Mouse (Mus musculus): ENCODE measurements around the gene Osbpl3.

Gene Osbpl3

GRCm38 (mm10) chr6:50377742-50378720, 78.0 kb downstream of the Osbpl3 start:
- peak; percentile 45 to 64 for DNase-seq (ENCODE audit: inconsistent age in 2 of 2, low spot score in 1 of 2)

GRCm38 (mm10) chr6:50376684-50377083, 79.3 kb downstream of the Osbpl3 start:
- DNase-seq (ENCODE audit: inconsistent age in 2 of 2, low spot score in 1 of 2): no peak

GRCm38 (mm10) chr6:50372516-50373424, 83.2 kb downstream of the Osbpl3 start:
- DNase-seq (ENCODE audit: inconsistent age in 2 of 2, low spot score in 1 of 2): no peak

- DNase-seq (ENCODE audit: inconsistent age in 2 of 2, low spot score in 1 of 2): no peak
These were observed 84.4 kb downstream of the Osbpl3 start for GRCm38 (mm10) chr6:50371501-50372086.

- peak; percentile 57 to 81 for DNase-seq (ENCODE audit: inconsistent age in 2 of 2, low spot score in 1 of 2)
These were observed 87.3 kb downstream of the Osbpl3 start for GRCm38 (mm10) chr6:50368502-50369292.

- DNase-seq (ENCODE audit: inconsistent age in 2 of 2, low spot score in 1 of 2): no peak
These were observed 88.2 kb downstream of the Osbpl3 start for GRCm38 (mm10) chr6:50367836-50368235.

- no peak for DNase-seq (ENCODE audit: inconsistent age in 2 of 2, low spot score in 1 of 2)
These were observed 89.3 kb downstream of the Osbpl3 start for GRCm38 (mm10) chr6:50366724-50367123.

GRCm38 (mm10) chr6:50366319-50366718, 89.7 kb downstream of the Osbpl3 start:
- no peak for DNase-seq (ENCODE audit: inconsistent age in 2 of 2, low spot score in 1 of 2)

- DNase-seq (ENCODE audit: inconsistent age in 2 of 2, low spot score in 1 of 2): no peak
These were observed 91.6 kb downstream of the Osbpl3 start for GRCm38 (mm10) chr6:50364364-50364763.

GRCm38 (mm10) chr6:50363385-50363784, 92.6 kb downstream of the Osbpl3 start:
- DNase-seq (ENCODE audit: inconsistent age in 2 of 2, low spot score in 1 of 2): no peak

GRCm38 (mm10) chr6:50362704-50363261, 93.2 kb downstream of the Osbpl3 start:
- DNase-seq (ENCODE audit: inconsistent age in 2 of 2, low spot score in 1 of 2): peak; percentile 73 to 76

- DNase-seq (ENCODE audit: inconsistent age in 2 of 2, low spot score in 1 of 2): peak in 1 of 2 experiments; percentile 71
These were observed 93.8 kb downstream of the Osbpl3 start for GRCm38 (mm10) chr6:50362196-50362595.

- peak in 1 of 2 experiments; percentile 72 for DNase-seq (ENCODE audit: inconsistent age in 2 of 2, low spot score in 1 of 2)
These were observed 97.8 kb downstream of the Osbpl3 start for GRCm38 (mm10) chr6:50358104-50358679.

- peak; percentile 70 to 88 for DNase-seq (ENCODE audit: inconsistent age in 2 of 2, low spot score in 1 of 2)
These were observed 101.0 kb downstream of the Osbpl3 start for GRCm38 (mm10) chr6:50354688-50355660.

- DNase-seq (ENCODE audit: inconsistent age in 2 of 2, low spot score in 1 of 2): no peak
These were observed 103.2 kb downstream of the Osbpl3 start for GRCm38 (mm10) chr6:50352812-50353211.

- DNase-seq (ENCODE audit: inconsistent age in 2 of 2, low spot score in 1 of 2): no peak
These were observed 105.1 kb downstream of the Osbpl3 start for GRCm38 (mm10) chr6:50350911-50351310.

GRCm38 (mm10) chr6:50348619-50349018, 107.4 kb downstream of the Osbpl3 start:
- no peak for DNase-seq (ENCODE audit: inconsistent age in 2 of 2, low spot score in 1 of 2)

- DNase-seq (ENCODE audit: inconsistent age in 2 of 2, low spot score in 1 of 2): no peak
These were observed 109.8 kb downstream of the Osbpl3 start for GRCm38 (mm10) chr6:50346204-50346603.
